Mouse (Mus musculus) ZHBTc4 (cell line): Measurements from ENCODE around the gene Sdhc.
A peak's percentile ranks its signal among the peaks of the same experiment; 100 is the strongest.

Experiments used
- DNase-seq: peaks from one replicate; pipeline ENCODE4 v3.0.0-alpha.2; 2011; ENCODE audit warnings: low read depth, low spot score

Sdhc gene

GRCm38 (mm10) chr1:171149974-171150760 lies at the start of gene Sdhc, which contains the start of gene Mpz:
Sdhc (minus strand) TSS chr1:171150603.
Mpz (plus strand) TSS chr1:171150711.
- peak; percentile 97 for DNase-seq

- no peak for DNase-seq
Measured at GRCm38 (mm10) chr1:171199532-171199931, 49.1 kb upstream of the Sdhc start.

DNA sequence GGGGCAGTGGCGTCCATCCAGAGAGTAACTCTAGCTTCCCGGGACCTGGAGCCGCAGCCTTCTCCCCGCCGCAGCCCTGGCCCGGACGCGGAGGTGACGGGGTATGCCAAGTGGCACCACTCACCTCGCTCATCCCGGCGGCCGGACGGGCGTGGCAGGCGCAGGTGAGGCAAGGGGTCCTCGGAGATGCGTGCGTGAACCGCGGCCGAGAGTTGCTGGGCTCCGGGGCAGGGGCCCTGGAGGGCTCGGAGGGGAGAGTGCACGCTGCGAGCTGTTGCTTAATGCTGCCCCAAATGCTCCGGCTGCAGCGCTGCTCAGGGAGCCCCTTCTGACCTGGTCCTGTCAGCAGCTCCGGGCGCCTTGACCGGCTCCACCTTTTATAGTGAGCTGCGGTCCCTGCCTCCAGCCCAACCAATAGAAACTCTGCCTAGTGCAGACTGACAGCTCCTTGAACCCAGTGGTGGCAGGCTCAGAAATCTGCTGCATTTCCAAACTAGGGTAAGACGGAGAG lies 45.5 kb upstream of the Sdhc start, which contains the start of gene Pcp4l1:
Pcp4l1 (minus strand) TSS at position 382 of the 511 bp plus-strand sequence.
- DNase-seq: peak; percentile 84

DNA sequence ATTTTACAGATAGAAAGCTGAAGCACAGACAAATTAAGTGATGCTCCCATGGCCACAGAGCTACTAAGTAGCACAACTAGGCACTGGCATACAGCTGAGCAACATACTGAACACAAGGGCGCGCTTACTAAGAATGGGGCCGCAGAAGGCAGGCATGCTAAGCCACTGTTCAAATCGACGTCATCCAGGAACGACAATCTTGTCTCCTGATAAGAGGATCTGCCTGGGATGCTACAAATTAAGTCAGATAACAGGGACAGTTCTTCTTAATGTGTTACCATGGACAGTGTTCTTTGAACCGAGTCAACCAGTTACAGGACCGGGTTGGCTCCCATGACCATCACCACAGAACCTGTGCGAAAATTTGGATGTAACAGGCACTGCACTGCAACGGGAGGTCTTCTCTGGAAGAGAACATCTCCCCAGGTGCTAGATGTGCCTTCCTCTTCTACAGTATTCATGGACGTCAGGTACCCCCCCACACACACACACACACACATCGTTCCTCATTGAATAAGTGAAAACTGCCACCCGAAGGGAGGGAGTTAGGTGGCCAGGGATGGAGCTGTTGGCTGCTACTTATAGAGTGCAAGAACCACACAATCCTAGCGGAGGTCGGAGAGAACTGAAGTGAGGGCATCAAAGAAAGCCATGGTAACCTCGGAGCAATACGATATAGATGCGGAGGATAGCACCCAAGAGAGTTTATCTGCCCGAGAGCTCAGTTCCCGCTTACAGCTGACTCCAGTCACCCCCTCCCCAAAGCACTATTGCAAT lies 44.8 kb upstream of the Sdhc start:
- no peak for DNase-seq

GRCm38 (mm10) chr1:171193911-171194830 lies 43.8 kb upstream of the Sdhc start:
- no peak for DNase-seq

GRCm38 (mm10) chr1:171193093-171193840 lies 42.9 kb upstream of the Sdhc start:
- DNase-seq: no peak

GRCm38 (mm10) chr1:171192283-171192682 lies 41.9 kb upstream of the Sdhc start:
- DNase-seq: no peak

DNA sequence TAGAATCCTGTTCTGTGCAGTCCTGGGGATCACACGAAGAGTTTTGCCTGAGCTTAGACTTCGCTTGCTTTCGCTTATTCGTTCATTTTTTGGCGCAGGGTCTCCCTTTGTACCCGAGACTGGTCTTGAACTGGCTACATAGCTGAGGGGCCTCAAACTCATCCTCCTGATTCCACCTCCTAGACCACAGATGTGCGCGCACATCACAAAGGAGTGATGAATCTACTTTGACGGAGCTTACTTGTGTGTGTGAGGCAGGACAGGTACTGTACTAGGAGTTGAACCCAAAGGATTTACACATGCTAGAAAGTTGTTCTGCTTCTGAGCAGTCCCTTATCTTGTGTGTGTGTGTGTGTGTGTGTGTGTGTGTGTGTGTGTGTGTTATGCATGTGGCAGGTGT lies 40.4 kb upstream of the Sdhc start:
- no peak for DNase-seq

DNA sequence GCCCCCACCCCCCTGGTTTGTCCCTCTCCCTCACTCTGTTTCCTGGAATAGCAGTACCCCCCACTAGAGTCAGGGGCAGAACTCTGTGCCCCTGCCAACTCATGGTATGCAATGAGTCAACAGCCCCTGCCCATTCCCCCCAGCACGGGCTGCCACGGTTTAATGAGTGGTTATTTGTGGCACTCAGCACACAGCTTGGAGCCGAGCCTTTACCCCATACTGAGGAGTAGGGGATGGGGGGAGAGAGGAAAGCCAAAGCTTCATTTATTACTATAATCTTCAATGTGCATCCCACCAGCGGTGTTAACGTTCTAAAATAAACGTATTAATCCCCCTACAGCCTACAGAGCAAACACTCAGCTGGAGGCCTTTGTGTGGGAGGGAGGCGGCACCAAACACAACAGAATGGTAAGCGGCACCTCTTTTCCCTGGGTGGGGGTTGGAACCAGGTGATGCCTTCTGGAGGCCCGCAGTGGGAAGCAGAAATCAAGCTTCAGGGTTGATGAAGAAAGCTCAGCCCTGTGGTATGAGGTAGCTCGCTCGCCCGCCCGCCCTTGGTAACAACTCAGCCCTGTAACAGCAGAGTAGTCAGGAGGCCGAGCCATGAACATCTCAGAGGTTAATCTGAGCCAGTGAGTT lies 39.2 kb upstream of the Sdhc start:
- DNase-seq: peak; percentile 39

DNA sequence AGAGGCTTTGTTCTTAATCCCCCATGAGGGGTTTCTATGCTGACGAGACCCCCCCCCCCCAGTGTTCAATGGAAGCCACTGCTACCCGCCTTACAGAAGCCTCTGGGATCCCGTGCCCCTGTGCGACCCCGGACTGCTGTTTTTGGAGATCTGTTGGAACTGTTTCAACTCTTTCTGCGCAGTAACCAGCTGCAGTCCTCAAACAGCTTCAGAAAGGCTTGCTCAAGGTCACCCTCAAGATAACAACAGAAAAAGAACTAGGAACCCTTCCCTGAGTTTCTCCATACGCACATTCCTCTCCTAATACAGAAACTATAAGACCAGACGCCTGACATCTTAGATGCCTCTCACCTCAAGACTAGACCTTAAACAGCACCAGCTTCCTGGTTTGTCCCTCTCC lies 38.6 kb upstream of the Sdhc start:
- DNase-seq: peak; percentile 27

DNA sequence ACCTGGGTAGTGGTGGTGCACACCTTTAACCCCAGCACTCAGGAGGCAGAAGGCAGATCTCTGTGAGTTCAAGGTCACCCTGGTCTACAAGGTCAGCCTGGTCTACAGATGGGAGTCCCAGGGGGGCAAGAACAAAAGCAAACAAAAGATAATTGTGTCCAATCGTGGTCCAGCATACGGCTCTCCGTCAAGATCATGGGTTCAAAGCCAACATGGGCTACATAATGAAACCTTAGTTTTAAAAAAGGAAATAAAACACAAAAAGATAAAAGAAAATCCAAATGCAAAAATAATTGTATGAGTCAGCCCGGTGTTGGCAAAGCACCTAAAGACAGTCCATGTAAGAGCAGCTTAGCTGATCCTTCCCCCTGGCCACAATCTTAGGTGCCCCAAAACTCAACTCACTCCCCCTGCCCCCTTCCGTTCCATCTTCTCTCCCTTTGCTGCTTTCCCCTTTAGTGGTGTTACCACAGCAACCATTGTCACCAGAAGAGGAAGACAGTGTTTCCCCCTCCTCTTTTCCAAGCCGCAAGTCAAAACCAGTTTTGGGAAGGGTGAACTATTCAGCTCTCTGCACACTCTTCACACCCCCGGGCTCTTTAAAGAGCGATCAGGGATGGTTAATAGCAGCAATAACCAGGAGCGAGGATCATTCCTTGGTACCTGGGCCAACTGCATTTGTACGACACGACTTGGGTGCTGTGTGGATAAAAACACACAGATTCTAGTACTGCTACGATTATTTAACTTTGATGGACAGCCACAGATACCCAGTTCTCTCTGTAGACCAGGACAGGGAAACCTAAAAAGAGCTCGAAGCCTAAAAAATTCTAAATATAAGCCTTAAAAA lies 37.7 kb upstream of the Sdhc start:
- peak; percentile 37 for DNase-seq

GRCm38 (mm10) chr1:171185655-171186054 lies 35.3 kb upstream of the Sdhc start:
- no peak for DNase-seq

DNA sequence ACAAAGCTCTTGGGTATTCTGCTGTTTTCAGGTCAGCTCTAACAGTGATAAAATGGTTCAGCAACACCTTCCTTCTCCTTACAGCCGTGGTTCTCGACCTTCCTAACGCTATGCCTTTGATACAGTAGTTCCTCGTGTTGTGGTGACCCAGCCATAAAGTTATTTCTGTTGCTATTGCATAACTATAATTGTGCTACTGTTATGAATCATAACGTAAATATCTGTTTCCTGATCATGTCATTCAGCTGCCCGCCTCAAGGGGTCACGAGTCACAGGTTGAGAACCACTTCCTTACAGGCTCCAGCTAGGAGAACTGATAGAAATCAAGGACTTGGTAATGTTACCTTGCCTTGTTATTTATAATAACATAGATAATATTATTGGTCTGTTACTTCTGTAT lies 33.9 kb upstream of the Sdhc start:
- no peak for DNase-seq

GRCm38 (mm10) chr1:171183620-171184019 lies 33.2 kb upstream of the Sdhc start:
- no peak for DNase-seq

DNA sequence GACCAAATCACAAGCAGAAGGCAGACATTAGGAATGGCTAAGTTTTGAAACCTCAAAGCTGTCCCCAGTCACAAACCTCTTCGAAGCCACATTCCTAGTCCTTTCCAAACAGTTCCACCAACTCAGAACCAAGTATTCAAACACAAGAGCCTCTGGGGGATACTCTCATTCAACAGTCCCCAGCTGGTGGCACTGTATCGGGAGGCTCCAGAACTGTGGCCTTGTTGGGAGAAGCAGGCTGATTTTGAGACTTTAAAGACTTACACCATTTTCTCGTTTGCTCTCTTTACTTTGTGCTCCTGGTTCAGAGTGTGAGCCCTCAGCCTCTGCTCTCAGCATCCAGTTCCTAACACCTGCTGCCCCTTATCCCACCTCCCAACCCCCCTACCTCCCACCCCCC lies 32.6 kb upstream of the Sdhc start:
- DNase-seq: no peak

DNA sequence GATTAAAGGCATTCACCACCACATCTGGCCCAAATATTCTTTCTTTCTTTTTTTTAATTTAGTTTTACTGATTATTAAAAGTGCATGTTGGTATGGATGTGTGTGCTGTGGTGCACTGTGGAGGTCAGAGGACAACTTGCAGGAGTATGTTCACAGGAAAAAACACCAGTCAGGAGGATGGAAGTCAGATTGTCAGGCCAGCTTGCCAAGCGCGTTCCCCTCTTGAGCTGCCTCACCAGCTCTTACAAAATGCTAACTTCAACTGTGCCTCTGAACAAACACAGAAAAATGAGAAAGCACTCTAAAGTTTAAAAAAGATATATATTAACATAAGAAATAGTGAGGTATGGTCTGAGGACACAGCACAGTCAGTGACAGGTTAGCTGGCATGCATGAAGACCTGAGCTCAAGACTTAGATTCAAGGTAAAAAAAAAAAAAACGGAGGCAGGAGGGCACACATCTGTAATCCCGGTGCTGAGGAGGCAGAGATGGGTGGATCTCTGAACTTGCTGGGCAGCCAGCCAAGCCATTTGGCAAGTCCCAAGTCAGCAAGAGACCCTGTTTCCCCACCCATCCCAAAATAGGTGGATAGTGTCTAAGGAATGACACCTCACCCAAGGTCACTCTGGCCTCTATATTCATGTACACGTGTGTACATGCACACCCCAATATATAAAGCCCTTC lies 29.2 kb upstream of the Sdhc start:
- DNase-seq: no peak

GRCm38 (mm10) chr1:171172779-171173178 lies 22.4 kb upstream of the Sdhc start:
- DNase-seq: no peak

DNA sequence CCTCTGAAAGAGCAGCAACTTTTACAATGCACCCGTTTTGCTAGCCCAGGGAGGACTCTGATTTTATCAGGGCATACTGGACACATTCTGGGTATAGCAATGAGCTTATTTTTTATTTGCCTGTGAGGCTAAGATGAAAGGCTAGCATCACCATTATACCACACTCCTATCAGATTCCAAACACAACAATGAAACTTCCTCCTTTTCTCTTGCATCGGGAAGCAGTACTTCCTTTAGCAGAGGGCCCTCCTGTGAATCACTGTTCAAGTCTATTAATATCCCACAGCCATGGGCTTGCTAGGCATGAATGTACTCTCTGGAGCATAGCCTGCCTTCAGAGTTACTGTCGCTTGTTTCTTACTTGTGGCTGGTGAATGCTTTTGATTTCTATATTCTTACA lies 20.7 kb upstream of the Sdhc start:
- no peak for DNase-seq

GRCm38 (mm10) chr1:171169913-171170312 lies 19.5 kb upstream of the Sdhc start:
- DNase-seq: no peak
